Mouse (Mus musculus) monocyte, adult 5-6 weeks (primary cell): ENCODE results near the gene Rps26. TPM values are rescaled to one million over a fixed set of nuclear protein-coding genes. Genes with fewer than 3 reads are reported as not detected.
"Not testable (repeated sequence)": the region's sequence is repeated elsewhere in the genome, so short reads cannot be mapped to it uniquely, and the experiment has no call there.

Source experiments
- ATAC-seq: fragments of 153-309, 156-312 bp; replicated peaks from 2 replicates; pipeline ENCODE4 v1.8.0; 2017; ENCODE audit warnings: mild to moderate bottlenecking; ENCODE audit not compliant: low TSS enrichment, insufficient number of reproducible peaks, severe bottlenecking, poor library complexity, low FRiP score
- total RNA-seq: library from RNA; stranded (forward); fragments of 200-1000, 200-491, 200-594 nt; gene quantifications from 3 replicates; pipeline ENCODE4 v1.2.3, GENCODE M21; 2017

The Rps26 gene
- total RNA-seq, 1 experiment from 2014 or later = 224 TPM

- no peak for ATAC-seq
Observed at GRCm38 (mm10) chr10:128645111-128646011, 18.8 kb upstream of the Rps26 start, which contains the start of gene Ikzf4. Gene Ikzf4, minus strand, starts transcription at chr10:128645991.

GRCm38 (mm10) chr10:128642749-128643148, 16.2 kb upstream of the Rps26 start:
- no peak for ATAC-seq

- no peak for ATAC-seq
Observed at GRCm38 (mm10) chr10:128641871-128642270, 15.3 kb upstream of the Rps26 start.

- ATAC-seq = no peak
Observed at GRCm38 (mm10) chr10:128640891-128641290, 14.3 kb upstream of the Rps26 start.

GRCm38 (mm10) chr10:128639999-128640398, 13.5 kb upstream of the Rps26 start:
- ATAC-seq = no peak

- ATAC-seq = no peak
Observed at GRCm38 (mm10) chr10:128637011-128637410, 10.5 kb upstream of the Rps26 start.

GRCm38 (mm10) chr10:128636561-128636960, 10.0 kb upstream of the Rps26 start:
- no peak; the same call in 1 of the 2 replicates for ATAC-seq

- ATAC-seq = no peak
Observed at GRCm38 (mm10) chr10:128635697-128636096, 9.2 kb upstream of the Rps26 start.

- no peak for ATAC-seq
Observed at GRCm38 (mm10) chr10:128631571-128631970, 5.0 kb upstream of the Rps26 start.

- not testable (repeated sequence) for ATAC-seq
Observed at GRCm38 (mm10) chr10:128630306-128630705, 3.8 kb upstream of the Rps26 start.

GRCm38 (mm10) chr10:128629746-128630145, 3.2 kb upstream of the Rps26 start:
- no peak for ATAC-seq

GRCm38 (mm10) chr10:128627398-128628317, 1.1 kb upstream of the Rps26 start:
- no peak for ATAC-seq

- no peak for ATAC-seq
Observed at GRCm38 (mm10) chr10:128625287-128625894, 1.2 kb downstream of the Rps26 start.

GRCm38 (mm10) chr10:128623106-128623613, 3.4 kb downstream of the Rps26 start:
- ATAC-seq = not testable (repeated sequence)

GRCm38 (mm10) chr10:128622702-128623101, 3.8 kb downstream of the Rps26 start:
- ATAC-seq = no peak

- no peak for ATAC-seq
Observed at GRCm38 (mm10) chr10:128621986-128622520, 4.5 kb downstream of the Rps26 start.

GRCm38 (mm10) chr10:128620241-128620640, 6.3 kb downstream of the Rps26 start:
- ATAC-seq = no peak

- ATAC-seq = not testable (repeated sequence)
Observed at GRCm38 (mm10) chr10:128619148-128619547, 7.4 kb downstream of the Rps26 start.
